Mouse (Mus musculus) activated CD4-positive, CD25-positive, alpha-beta regulatory T cell (primary cell): ENCODE results near the gene Olfr596. TPM values are rescaled to one million over a fixed set of nuclear protein-coding genes. Genes with fewer than 3 reads are reported as not detected.

Experiments
- polyA plus RNA-seq, 2 experiments: library from polyadenylated mRNA; unstranded; fragments of 100-300 nt; shearing (Covaris generic); gene quantifications; one replicate each; pipeline ENCODE4 v1.2.1; 2017

Olfr596 gene
- polyA plus RNA-seq: not detected

GRCm38 (mm10) chr7:103305348-103305747 lies at the start of gene Olfr596:
Gene Olfr596 (plus strand): TSS chr7:103305648.

GRCm38 (mm10) chr7:103316015-103316414 lies 10.6 kb downstream of the Olfr596 start, which contains the start of gene Olfr597:
Gene Olfr597 (plus strand): TSS chr7:103316315.

GRCm38 (mm10) chr7:103323268-103323667 lies 17.8 kb downstream of the Olfr596 start, which contains the start of gene Olfr598:
Gene Olfr598 (plus strand): TSS chr7:103323568.

GRCm38 (mm10) chr7:103335617-103336016 lies 30.2 kb downstream of the Olfr596 start, which contains the start of gene Olfr599:
Gene Olfr599 (plus strand): TSS chr7:103335917.

GRCm38 (mm10) chr7:103349569-103349968 lies 44.1 kb downstream of the Olfr596 start, which contains the start of gene Olfr600:
Gene Olfr600 (minus strand): TSS chr7:103349669.

Other genes starting within 250 kb of the Olfr596 start
- gene Olfr584, start 223.8 kb upstream of the Olfr596 start, polyA plus RNA-seq: under 1 TPM in 1 of 2 experiments, not detected in 1; 0.41 TPM
- not detected for gene Olfr585, start 207.9 kb upstream of the Olfr596 start, polyA plus RNA-seq
- not detected for gene Olfr586, start 180.0 kb upstream of the Olfr596 start, polyA plus RNA-seq
- gene Olfr588-ps1, start 164.8 kb upstream of the Olfr596 start, polyA plus RNA-seq: under 1 TPM in 1 of 2 experiments, not detected in 1; 0.04 TPM
- gene Olfr589, start 149.3 kb upstream of the Olfr596 start, polyA plus RNA-seq: not detected
- not detected for gene Olfr591, start 127.3 kb upstream of the Olfr596 start, polyA plus RNA-seq
- gene Olfr592, start 120.8 kb upstream of the Olfr596 start, polyA plus RNA-seq: under 1 TPM in 1 of 2 experiments, not detected in 1; 0.05 TPM
- gene Olfr593, start 93.8 kb upstream of the Olfr596 start, polyA plus RNA-seq: not detected
- gene Olfr594, start 88.7 kb upstream of the Olfr596 start, polyA plus RNA-seq: under 1 TPM in 1 of 2 experiments, not detected in 1; 0.36 TPM
- not detected for gene Usp17ld, start 53.1 kb upstream of the Olfr596 start, polyA plus RNA-seq
- under 1 TPM in 1 of 2 experiments, not detected in 1; 0.55 TPM for gene Olfr597, start 10.7 kb downstream of the Olfr596 start, polyA plus RNA-seq
- not detected for gene Olfr598, start 17.9 kb downstream of the Olfr596 start, polyA plus RNA-seq
- gene Olfr599, start 30.3 kb downstream of the Olfr596 start, polyA plus RNA-seq: not detected
- not detected for gene Olfr600, start 44.0 kb downstream of the Olfr596 start, polyA plus RNA-seq
- gene Olfr601, start 57.0 kb downstream of the Olfr596 start, polyA plus RNA-seq: not detected
- not detected for gene Olfr603, start 80.5 kb downstream of the Olfr596 start, polyA plus RNA-seq
- under 1 TPM in 1 of 2 experiments, not detected in 1; 0.25 TPM for gene Usp17lc, start 109.4 kb downstream of the Olfr596 start, polyA plus RNA-seq
- gene Olfr605, start 139.8 kb downstream of the Olfr596 start, polyA plus RNA-seq: not detected
- under 1 TPM in 1 of 2 experiments, not detected in 1; 0.07 TPM for gene Olfr606, start 143.4 kb downstream of the Olfr596 start, polyA plus RNA-seq
- under 1 TPM in 1 of 2 experiments, not detected in 1; 0.05 TPM for gene Olfr607, start 158.5 kb downstream of the Olfr596 start, polyA plus RNA-seq
- gene Olfr608, start 164.2 kb downstream of the Olfr596 start, polyA plus RNA-seq: not detected
- gene Olfr609, start 192.4 kb downstream of the Olfr596 start, polyA plus RNA-seq: under 1 TPM in 1 of 2 experiments, not detected in 1; 0.17 TPM
- not detected for gene Olfr610, start 206.5 kb downstream of the Olfr596 start, polyA plus RNA-seq
- not detected for gene Olfr611, start 215.2 kb downstream of the Olfr596 start, polyA plus RNA-seq
- gene Olfr612, start 237.1 kb downstream of the Olfr596 start, polyA plus RNA-seq: not detected
- gene Olfr613, start 242.4 kb downstream of the Olfr596 start, polyA plus RNA-seq: not detected